Comparison of ENCODE assay signal across 23 mouse cellular contexts in genomic region chr11:96087981-96088380, GRCm38 (mm10). TPM values are rescaled to one million over a fixed set of nuclear protein-coding genes. Genes with fewer than 3 reads are reported as not detected.
"Had no signal": no experiment of that assay in that cellular context is flagged by ENCODE, and none has a peak within 500 bp of the region (broad histone marks: within the 10 kb centered on the region; RNA-seq: fewer than 3 reads in every experiment).

No protein-coding gene starts in this region.

- H3K4me1 ChIP-seq: liver, embryonic 15.5 days; lung, embryonic 15.5 days; midbrain, embryonic 10.5 days; midbrain, embryonic 13.5 days; neural tube, embryonic 13.5 days; neural tube, embryonic 15.5 days; stomach, embryonic 15.5 days had no signal

- H3K27ac ChIP-seq: liver, embryonic 15.5 days; lung, embryonic 15.5 days; midbrain, embryonic 10.5 days; midbrain, embryonic 13.5 days; neural tube, embryonic 13.5 days; neural tube, embryonic 15.5 days; stomach, embryonic 15.5 days; stomach, postnatal 0 days had no signal

- H3K36me3 ChIP-seq: liver, embryonic 15.5 days; lung, embryonic 15.5 days; midbrain, embryonic 10.5 days; midbrain, embryonic 13.5 days; neural tube, embryonic 13.5 days; neural tube, embryonic 15.5 days; stomach, embryonic 15.5 days had no signal

- H3K4me2 ChIP-seq: liver, embryonic 15.5 days; lung, embryonic 15.5 days; midbrain, embryonic 13.5 days; neural tube, embryonic 13.5 days; neural tube, embryonic 15.5 days; stomach, embryonic 15.5 days had no signal

- H3K27me3 ChIP-seq: lung, embryonic 15.5 days; neural tube, embryonic 15.5 days; stomach, embryonic 15.5 days had no signal

- H3K4me3 ChIP-seq: liver, embryonic 15.5 days; lung, embryonic 15.5 days; midbrain, embryonic 10.5 days; midbrain, embryonic 13.5 days; myocyte; neural tube, embryonic 13.5 days; neural tube, embryonic 15.5 days; stomach, embryonic 15.5 days had no signal

- ATAC-seq: liver, postnatal 0 days; lung, postnatal 0 days; midbrain, embryonic 13.5 days; midbrain, embryonic 16.5 days had no signal

- H3K9ac ChIP-seq: liver, embryonic 15.5 days; liver, postnatal 0 days; lung, embryonic 15.5 days; midbrain, embryonic 13.5 days; neural tube, embryonic 13.5 days; neural tube, embryonic 15.5 days; stomach, embryonic 15.5 days had no signal

- H3K9me3 ChIP-seq: liver, embryonic 15.5 days; lung, embryonic 15.5 days; neural tube, embryonic 15.5 days; stomach, embryonic 15.5 days had no signal

- DNase-seq: liver, postnatal 0 days; lung, adult 2 months; lung, postnatal 14 days; lung, postnatal 36 days; right cerebral cortex, postnatal 14 days; thymus, adult 2 months; thymus, postnatal 25 days; thymus, postnatal 4 days had no signal

RNA-seq across cellular contexts. Expression of gene Calcoco2, which starts 23.8 kb away (rescaled TPM):
- total RNA-seq: megakaryocyte, adult 5-6 weeks; megakaryocyte-erythroid progenitor cell, adult 5-6 weeks had no signal
- polyA plus RNA-seq: liver, embryonic 15.5 days; liver, postnatal 0 days; midbrain, embryonic 10.5 days; midbrain, embryonic 13.5 days; midbrain, embryonic 16.5 days; myocyte; neural tube, embryonic 11.5 days; neural tube, embryonic 13.5 days; neural tube, embryonic 15.5 days; spleen, adult 2 months; stomach, postnatal 0 days; thymus, adult 2 months had no signal

RNA-seq across cellular contexts. Expression of gene Ttll6, which starts 45.6 kb away (rescaled TPM):
- total RNA-seq: megakaryocyte, adult 5-6 weeks; megakaryocyte-erythroid progenitor cell, adult 5-6 weeks had no signal
- polyA plus RNA-seq: liver, embryonic 15.5 days; liver, postnatal 0 days; midbrain, embryonic 10.5 days; myocyte; neural tube, embryonic 11.5 days; neural tube, embryonic 13.5 days; spleen, adult 2 months had no signal
